Mouse (Mus musculus) liver, adult 2 months (tissue): ENCODE measurements around the gene Inhbb. TPM values are rescaled to one million over a fixed set of nuclear protein-coding genes. Genes with fewer than 3 reads are reported as not detected.

Experiments
- DNase-seq: peaks from one replicate; pipeline ENCODE4 v3.0.0-alpha.2; 2011; ENCODE audit warnings: low read depth, low spot score; ENCODE audit errors: extremely low read depth
- H3K27ac ChIP-seq: fragments of 200-500 bp; replicated peaks from 2 replicates; pipeline ENCODE4 v1.5.1; 2012; ENCODE audit warnings: low read depth, mild to moderate bottlenecking, control low read depth, inconsistent platforms, low read length; ENCODE audit not compliant: insufficient read depth
- H3K27me3 ChIP-seq: fragments of 200-500 bp; 2 replicates; pipeline ENCODE4 v1.6.1; 2012; ENCODE audit warnings: mild to moderate bottlenecking, moderate library complexity, low read length, inconsistent platforms; ENCODE audit not compliant: control insufficient read depth, insufficient read depth
- H3K36me3 ChIP-seq: fragments of 200-500 bp; 2 replicates; pipeline ENCODE4 v1.6.1; 2012; ENCODE audit warnings: low read length, inconsistent platforms; ENCODE audit not compliant: control insufficient read depth, insufficient read depth
- H3K4me1 ChIP-seq: fragments of 200-500 bp; 2 replicates; pipeline ENCODE4 v1.6.1; 2011; ENCODE audit warnings: low read length; ENCODE audit not compliant: control insufficient read depth, insufficient read depth
- H3K4me3 ChIP-seq: fragments of 200-500 bp; 2 replicates; pipeline ENCODE4 v1.5.1; 2011; ENCODE audit warnings: low read depth, mild to moderate bottlenecking, control low read depth, low read length, moderate library complexity; ENCODE audit not compliant: insufficient read depth
- H3K79me2 ChIP-seq: fragments of 200-500 bp; 2 replicates; pipeline ENCODE4 v1.6.1; 2012; ENCODE audit warnings: inconsistent platforms, mild to moderate bottlenecking, low read length, moderate library complexity; ENCODE audit not compliant: control insufficient read depth, insufficient read depth
- H3K9ac ChIP-seq: fragments of 200-500 bp; 2 replicates; pipeline ENCODE4 v1.6.1; 2012; ENCODE audit warnings: low read depth, mild to moderate bottlenecking, control low read depth, inconsistent platforms, low read length
- CTCF ChIP-seq: fragments of 200-500 bp; IDR thresholded peaks from 2 replicates; pipeline ENCODE4 v1.5.1; 2011; ENCODE audit warnings: low read depth, low read length, control low read depth
- POLR2A ChIP-seq: fragments of 200-500 bp; IDR thresholded peaks from 2 replicates; pipeline ENCODE4 v1.6.1; 2011; ENCODE audit warnings: low read length, control low read depth; ENCODE audit not compliant: insufficient read depth; ENCODE audit errors: extremely low read depth
- WGBS: fragments of 180-500 bp; shearing (Covaris S2); methylation state at CpG from one replicate; pipeline ENCODE4 v1.1.7; 2018; 5-methylcytosine and 5-hydroxymethylcytosine counted together
- polyA plus RNA-seq: library from polyadenylated mRNA; depleted of rRNA; stranded (reverse); fragments of >200 nt; gene quantifications from 2 replicates; pipeline ENCODE4 v1.2.3, GENCODE M21; 2012
- total RNA-seq: library from RNA; depleted of rRNA; stranded (reverse); fragments of >200 nt; gene quantifications from 2 replicates; pipeline ENCODE4 v1.2.3, GENCODE M21; 2014

Gene Inhbb
- total and polyA plus RNA-seq, 2 experiments, result 0.37 to 0.42 TPM

DNA sequence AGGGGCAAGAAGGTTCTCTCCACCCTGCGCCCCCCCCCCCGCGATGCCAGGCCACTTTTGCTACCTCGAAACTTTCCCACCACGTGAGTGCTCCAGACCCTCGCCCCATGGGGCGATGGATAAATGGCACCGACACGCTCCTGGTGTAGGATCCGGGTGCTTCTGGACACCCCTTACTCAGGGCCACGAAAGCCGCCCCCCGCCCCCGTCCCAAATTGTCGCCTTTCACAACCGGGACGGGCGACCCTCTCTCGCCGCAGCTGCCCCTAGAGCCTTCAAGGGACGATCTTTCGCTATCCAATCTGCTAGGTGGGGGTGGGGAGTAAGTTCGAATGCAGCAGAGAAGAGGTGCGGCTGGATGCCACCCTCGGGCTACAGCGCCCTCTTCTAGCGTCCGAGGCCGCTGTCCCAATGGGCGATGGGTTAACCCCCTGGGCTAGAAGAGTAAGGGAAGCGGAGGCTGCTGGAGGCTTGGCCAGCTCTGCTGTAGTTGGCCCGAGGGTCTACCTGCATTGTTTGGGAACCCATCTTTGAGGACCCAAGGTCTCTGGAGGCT lies 490 bp upstream of the Inhbb start:
- Histone ChIP-seq H3K9ac (no peak overlapping the region), H3K4me1 (no peaks in the 10 kb centered on the region), H3K79me2 (no peaks in the 10 kb centered on the region), H3K27ac (no peak overlapping the region), H3K27me3 (peaks cover 23% of the 10 kb centered on the region), H3K36me3 (no peaks in the 10 kb centered on the region), H3K4me3 (peak overlapping the region; percentile 81; the same call in 1 of the 2 replicates)
- TF ChIP-seq POLR2A, result no peak
- TF ChIP-seq CTCF, result 0 out of 2 replicates have a peak, but pooled peaks have one; percentile 15
- no peak for DNase-seq
- WGBS, result 3% methylated on average over 31 of the region's 32 CpGs

DNA sequence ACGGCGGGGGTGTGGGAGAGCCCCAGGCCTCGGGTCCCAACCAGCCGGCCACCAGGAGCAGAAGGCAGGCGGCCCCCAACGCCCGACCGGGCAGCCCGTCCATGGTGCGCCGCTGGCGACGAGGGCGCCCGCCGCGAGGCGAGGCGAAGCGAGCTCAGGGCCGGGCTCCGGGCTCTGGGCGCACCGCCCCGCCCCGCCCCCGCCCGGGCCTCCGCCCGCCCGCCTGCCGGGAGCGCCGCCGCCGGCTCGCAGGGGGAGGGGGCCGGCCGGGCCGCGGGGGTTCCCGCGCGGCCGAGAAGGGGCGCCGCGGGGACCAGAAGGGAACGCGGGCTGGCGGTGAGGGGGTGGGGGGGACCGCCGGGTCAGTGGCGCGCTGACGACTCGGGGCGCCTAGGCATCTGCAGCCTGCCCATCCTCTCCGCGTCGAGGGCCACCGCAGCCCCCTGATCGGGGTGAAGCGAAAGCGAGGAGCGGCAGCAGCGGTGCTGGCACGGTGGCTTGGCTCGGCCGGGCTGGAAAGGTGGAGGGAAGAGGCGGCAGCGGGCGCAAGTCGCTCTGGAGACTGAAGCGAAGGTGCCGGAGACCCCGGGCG lies 968 bp downstream of the Inhbb start:
- Histone ChIP-seq H3K4me1 (no peaks in the 10 kb centered on the region), H3K36me3 (no peaks in the 10 kb centered on the region), H3K4me3 (peak overlapping the region; percentile 81), H3K79me2 (no peaks in the 10 kb centered on the region), H3K27ac (no peak overlapping the region), H3K9ac (peak overlapping the region; percentile 76), H3K27me3 (peaks cover 23% of the 10 kb centered on the region)
- DNase-seq, result no peak
- TF ChIP-seq CTCF (no peak), POLR2A (no peak)
- 4% methylated on average over 51 of the region's 78 CpGs for WGBS

DNA sequence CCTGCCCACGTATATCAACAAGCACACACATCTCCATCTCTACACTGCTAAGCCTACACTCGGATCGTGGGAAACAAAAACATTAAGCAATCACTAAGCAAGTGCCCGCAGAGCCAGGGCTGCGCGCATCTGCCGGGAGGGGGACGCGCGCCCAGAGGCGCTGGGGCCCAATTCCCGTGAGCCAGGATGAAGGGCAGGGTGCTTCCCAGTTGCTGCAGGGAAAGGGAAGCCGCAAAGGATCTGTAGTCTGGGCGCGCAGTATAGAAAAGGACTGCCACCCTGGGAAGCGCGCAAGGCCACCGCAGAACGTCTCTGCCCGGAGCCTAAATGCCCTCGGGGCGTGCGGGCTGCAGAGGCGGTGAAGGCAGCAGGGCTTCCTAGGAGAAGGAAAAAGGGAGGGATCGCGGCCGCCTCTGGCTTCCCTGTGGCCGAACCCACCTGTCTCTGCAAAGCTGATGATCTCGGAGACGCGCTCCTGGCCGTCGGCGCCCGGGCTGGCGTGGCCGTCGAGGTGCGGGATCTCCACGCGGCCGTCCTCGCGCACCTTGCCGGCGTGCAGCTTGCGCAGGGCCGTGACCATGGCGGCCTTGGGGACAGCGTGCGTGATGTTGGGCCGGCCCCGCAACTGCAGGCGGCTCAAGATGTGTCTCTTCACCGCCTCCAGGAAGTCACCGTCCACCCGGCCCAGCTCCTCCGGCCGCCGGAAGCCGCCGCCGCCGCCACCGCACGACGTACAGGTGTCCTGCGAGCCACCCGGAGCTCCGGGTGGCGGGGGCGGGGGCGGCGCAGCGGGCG lies 1.7 kb downstream of the Inhbb start:
- H3K79me2 ChIP-seq, result no peaks in the 10 kb centered on the region
- no peak for TF ChIP-seq POLR2A
- no peak for TF ChIP-seq CTCF
- 2% methylated on average over 74 of the region's 76 CpGs for WGBS
- H3K27me3 ChIP-seq, result peaks cover 23% of the 10 kb centered on the region
- DNase-seq, result no peak
- no peaks in the 10 kb centered on the region for H3K4me1 ChIP-seq
- no peaks in the 10 kb centered on the region for H3K36me3 ChIP-seq
- H3K27ac ChIP-seq, result no peak overlapping the region
- H3K4me3 ChIP-seq, result peak overlapping the region; percentile 37
- H3K9ac ChIP-seq, result peak overlapping the region; percentile 34

DNA sequence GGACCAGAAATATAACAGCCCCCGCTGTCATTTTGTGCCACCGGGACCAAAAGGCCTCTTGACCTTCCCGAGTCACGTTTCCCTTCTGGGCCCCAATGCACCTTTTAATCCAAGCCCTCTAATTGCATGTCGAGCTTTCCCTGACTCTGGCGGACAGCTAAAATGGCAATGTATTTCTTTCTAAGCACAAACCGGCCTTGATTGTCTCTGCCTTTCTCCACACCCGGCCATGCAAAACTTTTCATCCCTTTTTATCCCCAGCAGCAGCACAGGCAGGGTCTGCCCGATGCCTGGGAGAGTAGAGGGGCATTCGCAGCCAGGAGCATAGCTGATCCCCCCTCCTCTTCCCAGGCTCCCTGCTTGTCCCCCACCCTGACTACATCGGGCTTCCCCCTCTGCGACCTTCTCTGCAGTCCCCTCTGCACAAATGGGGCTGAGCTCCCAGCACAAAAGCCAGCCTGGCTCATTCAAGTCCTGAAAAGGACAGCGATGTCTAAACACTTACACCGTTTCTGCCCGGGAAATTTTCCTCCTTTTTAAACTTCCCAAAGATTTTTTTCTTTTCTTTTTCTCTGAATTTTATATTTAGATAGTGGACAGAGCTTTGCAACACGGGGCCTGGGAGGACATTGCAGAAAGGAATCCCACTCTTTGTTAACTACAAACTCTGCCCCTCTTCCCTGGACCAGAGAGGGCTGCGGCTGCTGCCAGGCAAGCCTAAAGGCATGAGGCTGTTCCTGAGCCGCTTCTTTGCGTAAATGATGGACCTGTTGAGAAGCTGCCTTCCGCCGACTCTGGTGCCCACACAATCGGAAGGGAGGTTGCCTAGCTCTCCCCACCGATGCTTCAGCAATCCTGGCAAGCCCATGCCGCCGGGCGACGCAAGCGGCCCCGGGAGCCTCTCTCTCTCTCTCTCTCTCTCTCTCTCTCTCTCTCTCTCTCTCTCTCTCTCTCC lies 2.6 kb downstream of the Inhbb start:
- no peak overlapping the region for H3K27ac ChIP-seq
- H3K36me3 ChIP-seq, result no peaks in the 10 kb centered on the region
- no peak overlapping the region for H3K9ac ChIP-seq
- TF ChIP-seq POLR2A (no peak), CTCF (no peak)
- H3K79me2 ChIP-seq, result no peaks in the 10 kb centered on the region
- peaks cover 20% of the 10 kb centered on the region for H3K27me3 ChIP-seq
- H3K4me1 ChIP-seq, result no peaks in the 10 kb centered on the region
- DNase-seq, result no peak
- WGBS, result 8% methylated on average over 29 of the region's 29 CpGs
- H3K4me3 ChIP-seq, result peak overlapping the region; percentile 37; the same call in 1 of the 2 replicates

DNA sequence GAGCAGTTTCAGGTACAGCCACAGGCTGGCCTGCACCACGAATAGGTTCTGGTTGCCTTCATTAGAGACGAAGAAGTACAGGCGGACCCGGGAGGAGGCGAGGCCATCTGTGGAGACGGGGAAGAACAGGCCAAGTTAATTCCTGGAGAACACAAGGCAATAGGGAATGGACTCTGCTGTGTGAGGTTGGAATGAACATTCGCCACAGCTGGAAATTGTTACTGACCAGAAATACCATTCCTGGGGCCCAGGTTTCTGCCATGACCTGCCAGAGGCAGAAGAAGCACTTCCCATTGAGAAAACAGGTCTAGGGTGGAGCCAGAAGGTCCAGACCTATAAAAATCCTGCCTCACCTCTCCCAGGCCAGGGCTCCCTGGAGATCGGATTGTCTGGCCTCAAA lies 4.1 kb downstream of the Inhbb start:
- no peak for TF ChIP-seq POLR2A
- TF ChIP-seq CTCF, result no peak
- Histone ChIP-seq H3K4me1 (no peaks in the 10 kb centered on the region), H3K27me3 (peaks cover 19% of the 10 kb centered on the region), H3K9ac (no peak overlapping the region), H3K79me2 (no peaks in the 10 kb centered on the region), H3K27ac (no peak overlapping the region), H3K4me3 (no peak overlapping the region), H3K36me3 (no peaks in the 10 kb centered on the region)
- 81% methylated on average over 8 of the region's 8 CpGs for WGBS
- DNase-seq, result no peak
